Mouse (Mus musculus) v-Abl transformed pro-B cells (cell line): ENCODE measurements around the gene Efcab7.

Source experiments
- in situ Hi-C, 2 experiments: fragments of 400-800 bp; cut with MboI; formaldehyde crosslinking; loops; one replicate each; pipeline ENCODE4 v1.15.1; 2025; ENCODE audit not compliant: unreplicated experiment in 2 of 2

Gene Efcab7

DNA sequence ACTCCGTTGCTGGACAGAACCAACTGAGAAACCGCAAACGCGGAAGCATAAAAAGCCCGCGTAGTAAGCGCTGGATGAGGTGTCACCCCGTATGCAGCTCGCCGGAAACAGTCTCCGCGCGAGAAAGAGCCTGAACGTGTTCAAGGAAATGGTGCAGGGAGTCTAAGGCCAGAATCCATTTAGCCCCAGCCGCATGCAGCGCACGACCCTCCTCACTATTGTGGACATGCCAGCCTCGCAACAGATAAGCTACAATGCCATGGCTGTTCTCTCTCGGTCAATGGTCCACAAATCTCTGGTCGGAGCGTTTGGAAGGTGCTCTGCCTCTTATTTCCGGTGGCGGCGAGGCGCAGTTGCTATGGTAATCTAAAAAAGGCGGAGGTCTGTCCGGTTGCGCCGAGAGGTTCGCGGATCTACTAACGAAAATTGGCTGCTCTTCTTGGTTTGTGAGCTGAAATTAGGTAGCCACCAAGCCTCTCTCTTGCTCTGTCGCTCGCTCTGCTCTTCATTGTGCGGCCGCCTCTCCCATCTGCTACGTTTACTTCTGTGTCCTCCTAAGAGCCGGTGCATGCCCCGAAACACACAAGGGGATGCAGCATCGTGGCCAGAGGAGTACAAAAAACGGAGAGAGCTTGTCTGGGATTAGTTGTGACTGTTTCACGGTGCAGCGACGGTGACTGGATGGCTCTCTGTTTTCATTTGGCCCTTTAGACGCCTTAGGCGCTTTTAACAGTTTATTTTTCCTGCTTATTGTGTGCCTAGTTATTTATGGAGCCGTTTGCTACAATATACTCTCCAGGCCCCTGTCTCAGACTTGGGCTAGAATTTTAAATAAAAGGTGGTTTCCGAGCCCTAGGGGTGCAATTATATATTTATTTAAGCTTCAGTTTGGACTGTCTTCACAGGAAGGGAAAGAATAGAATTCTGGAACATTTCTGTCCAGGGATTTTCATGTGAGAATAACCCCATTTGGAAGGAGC lies at the start of gene Efcab7:
Gene Efcab7 (plus strand): TSS at position 105 of the 980 bp plus-strand sequence.
- in situ Hi-C loops, result no loop called here

GRCm38 (mm10) chr4:99792365-99792764 lies 36.6 kb upstream of the Efcab7 start:
- in situ Hi-C loops, result no loop called here

- in situ Hi-C loops, result no loop called here
These were observed 12.1 kb upstream of the Efcab7 start for GRCm38 (mm10) chr4:99816697-99817460.

DNA sequence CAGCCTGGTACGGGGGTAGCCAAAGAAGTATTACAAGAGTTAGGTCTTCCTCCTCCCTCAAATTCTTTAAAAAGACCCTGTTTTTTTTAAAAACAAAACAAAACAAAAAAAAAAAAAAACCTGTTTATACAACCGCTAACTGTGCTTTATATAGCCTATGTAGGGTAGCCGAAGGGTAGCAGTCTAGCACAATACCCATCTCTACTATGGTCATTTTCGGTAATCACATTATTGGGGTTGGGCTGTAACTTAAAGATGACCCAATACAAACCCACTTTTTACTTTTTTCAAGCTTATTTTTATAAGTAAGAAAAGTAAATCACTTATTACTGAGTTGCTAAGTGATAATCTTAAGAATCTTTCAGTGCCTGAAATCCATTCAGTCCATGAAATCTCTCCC lies 661 bp upstream of the Efcab7 start:
- in situ Hi-C loops, result no loop called here

DNA sequence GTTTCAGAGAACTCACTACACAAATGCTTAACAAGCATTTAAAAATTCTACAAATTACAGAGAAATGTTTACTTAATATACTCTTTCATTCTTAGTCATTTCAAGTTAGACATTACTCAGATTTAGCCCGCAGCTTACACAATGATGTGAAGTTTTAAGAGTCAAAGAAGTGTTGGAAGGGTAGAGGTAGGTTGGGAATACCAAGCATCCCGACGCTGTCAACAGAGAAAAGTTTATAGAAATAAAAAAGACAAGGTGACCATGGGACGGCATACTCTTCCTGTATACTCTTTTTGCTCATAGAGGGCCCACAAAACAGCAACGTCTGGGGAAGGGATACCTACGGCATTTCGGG lies 282 bp upstream of the Efcab7 start:
- in situ Hi-C loops, result no loop called here

GRCm38 (mm10) chr4:99881882-99882281 lies 52.9 kb downstream of the Efcab7 start:
- in situ Hi-C loops, result no loop called here

GRCm38 (mm10) chr4:99882405-99882804 lies 53.4 kb downstream of the Efcab7 start:
- in situ Hi-C loops, result no loop called here

DNA sequence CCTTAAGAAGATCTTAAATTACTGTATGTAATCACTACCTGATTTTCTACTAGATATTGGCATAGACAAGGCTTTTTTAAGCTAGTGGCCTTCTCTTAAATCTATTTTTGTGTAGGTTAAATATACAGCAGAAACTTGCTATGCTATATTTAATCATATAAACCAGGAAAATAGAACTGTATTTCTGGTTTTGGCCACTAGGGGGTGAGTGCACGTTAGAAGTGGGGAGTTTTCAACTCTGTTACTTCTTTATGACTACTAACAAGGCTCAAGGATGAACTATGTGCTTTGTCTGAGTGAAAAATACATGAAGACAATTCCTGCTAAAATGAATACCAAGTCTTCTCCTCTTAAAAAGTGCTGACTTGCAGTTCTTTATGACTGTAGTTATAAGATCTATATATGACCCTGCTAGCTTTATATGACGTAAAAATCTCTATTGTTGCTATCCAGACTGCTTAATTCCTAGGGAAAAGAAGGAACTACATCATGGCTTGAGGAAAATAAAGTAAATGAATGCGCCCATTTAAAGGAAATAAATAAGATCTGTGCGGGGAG lies 85.0 kb downstream of the Efcab7 start:
- in situ Hi-C loops, result no loop called here

GRCm38 (mm10) chr4:99926380-99926779 lies 97.4 kb downstream of the Efcab7 start:
- in situ Hi-C loops, result no loop called here

- in situ Hi-C loops, result no loop called here
These were observed 99.5 kb downstream of the Efcab7 start for GRCm38 (mm10) chr4:99928521-99928920.

GRCm38 (mm10) chr4:99929149-99929612 lies 100.2 kb downstream of the Efcab7 start, which contains the start of gene Pgm1:
Pgm1 (plus strand) TSS chr4:99929414.
- in situ Hi-C loops, result no loop called here

GRCm38 (mm10) chr4:99929613-99930517 lies 100.9 kb downstream of the Efcab7 start, which contains the start of gene Itgb3bp:
Itgb3bp (minus strand) TSS chr4:99929813.
- in situ Hi-C loops, result loop anchor here in 1 of 2 experiments (10.0 kb wide), 1 partner anchor 1005 kb away; the partner anchor contains the start of gene Usp1

GRCm38 (mm10) chr4:99930518-99931239 lies 101.7 kb downstream of the Efcab7 start:
- in situ Hi-C loops, result loop anchor here in 1 of 2 experiments (10.0 kb wide), 1 partner anchor 1006 kb away; the partner anchor contains the start of gene Usp1

DNA sequence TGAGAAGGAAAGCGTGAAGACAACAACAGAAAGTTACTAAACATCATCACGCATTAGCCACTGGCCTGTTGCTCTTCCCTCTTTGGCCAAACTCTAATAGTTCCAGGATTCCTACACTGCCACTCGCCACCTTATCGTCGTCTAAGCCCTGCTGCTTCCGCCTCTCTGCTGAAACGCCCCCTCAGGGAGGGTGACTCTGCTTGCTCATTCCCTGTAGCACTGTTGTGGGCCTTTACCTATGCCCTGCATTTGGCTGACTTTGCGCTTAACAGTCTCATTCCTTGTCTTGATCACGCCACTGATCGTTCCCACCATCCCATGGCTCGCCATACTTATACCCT lies 102.2 kb downstream of the Efcab7 start:
- in situ Hi-C loops, result loop anchor here in 1 of 2 experiments (10.0 kb wide), 1 partner anchor 1006 kb away; the partner anchor contains the start of gene Usp1

GRCm38 (mm10) chr4:99931807-99932206 lies 102.8 kb downstream of the Efcab7 start:
- in situ Hi-C loops, result loop anchor here in 1 of 2 experiments (10.0 kb wide), 1 partner anchor 1007 kb away; the partner anchor contains the start of gene Usp1

- in situ Hi-C loops, result loop anchor here in 1 of 2 experiments (10.0 kb wide), 1 partner anchor 1010 kb away; the partner anchor contains the start of gene Usp1
These were observed 105.9 kb downstream of the Efcab7 start for GRCm38 (mm10) chr4:99934859-99935258.

- in situ Hi-C loops, result loop anchor here in 1 of 2 experiments (10.0 kb wide), 1 partner anchor 1011 kb away; the partner anchor contains the start of gene Usp1
These were observed 107.3 kb downstream of the Efcab7 start for GRCm38 (mm10) chr4:99936278-99936677.

GRCm38 (mm10) chr4:99939711-99940505 lies 110.9 kb downstream of the Efcab7 start:
- in situ Hi-C loops, result loop anchor here (10.0 kb wide), 2 partner anchors 1015 to 1225 kb away; partner anchors contain the start of gene Usp1 (in 1 of the 2)
